Mouse (Mus musculus): ENCODE results near the gene Ntrk1. TPM values are rescaled to one million over a fixed set of nuclear protein-coding genes. Genes with fewer than 3 reads are reported as not detected.
A peak's percentile ranks its signal among the peaks of the same experiment; 100 is the strongest.

Gene Ntrk1
- total and polyA plus RNA-seq, 3 experiments: 0.47 to 1.6 (median 0.55) TPM

DNA sequence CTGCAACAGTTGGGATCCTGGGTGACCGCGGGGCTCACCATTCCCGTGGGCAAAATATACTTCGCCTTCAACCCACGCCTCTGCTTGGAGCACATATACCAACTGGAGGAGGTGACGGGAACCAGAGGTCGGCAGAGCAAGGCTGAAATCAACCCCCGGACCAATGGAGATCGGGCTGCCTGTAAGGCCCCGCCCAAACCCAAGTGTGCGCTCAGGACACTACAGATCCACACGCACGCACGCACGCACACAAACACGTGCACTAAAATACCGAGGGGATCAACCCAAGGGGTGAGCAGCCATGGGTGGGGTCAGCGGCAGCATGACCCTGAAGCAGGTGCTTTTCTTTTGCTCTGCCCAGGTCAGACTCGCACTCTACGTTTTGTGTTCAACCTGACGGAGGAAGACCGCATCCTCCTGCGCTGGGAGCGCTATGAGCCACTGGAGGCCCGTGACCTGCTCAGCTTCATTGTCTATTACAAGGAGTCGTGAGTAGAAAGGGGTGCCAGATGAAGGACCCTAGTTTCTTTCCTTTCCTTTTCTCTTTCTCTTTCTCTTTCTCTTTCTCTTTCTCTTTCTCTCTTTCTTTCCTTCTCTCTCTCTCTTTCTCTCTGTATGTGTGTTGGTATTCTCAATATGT, 9.2 kb upstream of the Ntrk1 start:
- DNase-seq (ENCODE audit: extremely low read depth): peak; percentile 27
- TF ChIP-seq EP300 (IDR thresholded peaks at IDR 0.05; ENCODE audit: low read length): no peak
- TF ChIP-seq MXI1 (IDR thresholded peaks at IDR 0.05; ENCODE audit: low read depth, low read length): peak; percentile 81
- no peak for TF ChIP-seq ZNF384 (IDR thresholded peaks at IDR 0.05; ENCODE audit: low read depth, low read length)
- TF ChIP-seq ZMIZ1 (IDR thresholded peaks at IDR 0.05; ENCODE audit: low read depth, low read length): no peak
- no peak for TF ChIP-seq JUN (IDR thresholded peaks at IDR 0.05; ENCODE audit: insufficient read depth, low read depth, low read length)
- TF ChIP-seq MYC (IDR thresholded peaks at IDR 0.05; ENCODE audit: low read depth, low read length): peak; percentile 29; the same call in 1 of the 2 replicates
- TF ChIP-seq E2F4 (IDR thresholded peaks at IDR 0.05; ENCODE audit: insufficient replicate concordance, low read depth, low read length): no peak
- no peak for TF ChIP-seq CHD1 (IDR thresholded peaks at IDR 0.05; ENCODE audit: low read depth, low read length)
- TF ChIP-seq MAX (IDR thresholded peaks at IDR 0.05; ENCODE audit: low read length): peak; percentile 86
- peak; percentile 94 for TF ChIP-seq BHLHE40 (IDR thresholded peaks at IDR 0.05; ENCODE audit: low read depth, low read length)
- TF ChIP-seq MEF2A (IDR thresholded peaks at IDR 0.05; ENCODE audit: borderline replicate concordance, low read depth, low read length): no peak
- no peak for TF ChIP-seq ZC3H11A (IDR thresholded peaks at IDR 0.05; ENCODE audit: low read depth, low read length)
- H3K4me3 ChIP-seq (replicated peaks in 1 of 3; ENCODE audit: low read depth in 2 of 3, low read length in 2 of 3, poor library complexity in 1 of 3): peak overlapping the region; percentile 8 to 43 (median 29)

DNA sequence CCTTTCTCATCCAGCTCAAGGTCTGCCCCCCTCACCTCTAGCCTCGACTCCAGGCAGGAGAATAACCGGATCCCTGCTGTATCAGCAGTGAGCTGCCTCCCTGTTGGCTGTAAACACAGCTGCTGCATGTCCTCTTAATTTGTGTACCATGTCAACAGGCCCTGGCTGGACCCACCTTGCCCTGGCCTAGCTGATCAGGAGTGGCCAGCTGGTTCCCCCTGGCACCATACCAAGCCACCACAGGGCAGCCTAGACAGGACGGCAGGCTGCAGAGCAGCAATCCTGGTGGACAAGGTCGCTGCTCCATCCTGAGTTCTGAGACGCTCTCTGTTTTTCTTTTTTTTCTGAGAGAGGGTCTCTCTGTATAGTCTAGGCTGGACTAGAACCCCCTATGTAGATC, 6.7 kb upstream of the Ntrk1 start:
- Histone ChIP-seq H3K36me3 (replicated peaks in 1 of 2; ENCODE audit: control insufficient read depth in 1 of 2, insufficient read depth in 1 of 2, low read length in 1 of 2) (no peaks in the 10 kb centered on the region), H3K9ac (ENCODE audit: insufficient read depth, low read depth) (no peak overlapping the region), H3K27ac (ENCODE audit: insufficient read depth, low read depth) (no peak overlapping the region), H3K9me3 (replicated peaks; ENCODE audit: low read length) (no peaks in the 10 kb centered on the region), H3K4me1 (ENCODE audit: control insufficient read depth in 1 of 2, insufficient read depth in 2 of 2) (peaks cover 5 to 16% of the 10 kb centered on the region in 2 experiments; a peak in 2 of 4 replicates), H3K79me2 (replicated peaks; ENCODE audit: control insufficient read depth, extremely low read depth, insufficient read depth, poor library complexity, severe bottlenecking) (no peaks in the 10 kb centered on the region), H3K27me3 (replicated peaks) (peaks cover 98% of the 10 kb centered on the region), H3K4me2 (ENCODE audit: insufficient read depth, low read depth, poor library complexity, severe bottlenecking) (no peak overlapping the region), H3K4me3 (replicated peaks in 1 of 3; ENCODE audit: low read depth in 2 of 3, low read length in 2 of 3, poor library complexity in 1 of 3) (no peak overlapping the region)
- in situ Hi-C loops (cut with MboI; ENCODE audit: low pct_ligation_motif_present, low pct_unique_long_range_greater_than_20kb, low sequenced_read_pairs): no loop called here
- TF ChIP-seq CTCF (conservative IDR thresholded peaks at IDR 0.05 in 1 of 2, IDR thresholded peaks at IDR 0.05 in 1 of 2; ENCODE audit: low read depth in 2 of 2, low read length in 2 of 2) (no peak), E2F4 (IDR thresholded peaks at IDR 0.05; ENCODE audit: insufficient replicate concordance, low read depth, low read length) (no peak), SIN3A (IDR thresholded peaks at IDR 0.05; ENCODE audit: low read length) (no peak), SMC3 (IDR thresholded peaks at IDR 0.05; ENCODE audit: low read depth, low read length) (no peak), ETS1 (conservative IDR thresholded peaks at IDR 0.05; ENCODE audit: low read depth, low read length) (no peak), RCOR1 (conservative IDR thresholded peaks at IDR 0.05; ENCODE audit: low read depth, low read length) (no peak), GABPA (IDR thresholded peaks at IDR 0.05; ENCODE audit: insufficient replicate concordance, low read depth, low read length) (no peak), BHLHE40 (IDR thresholded peaks at IDR 0.05; ENCODE audit: low read depth, low read length) (no peak), CHD2 (IDR thresholded peaks at IDR 0.05; ENCODE audit: low read length) (no peak), USF2 (conservative IDR thresholded peaks at IDR 0.05; ENCODE audit: low read depth, low read length) (no peak), KAT2A (IDR thresholded peaks at IDR 0.05; ENCODE audit: insufficient replicate concordance, low read length) (no peak), ZKSCAN1 (IDR thresholded peaks at IDR 0.05; ENCODE audit: borderline replicate concordance, low read depth, low read length) (no peak), ZC3H11A (IDR thresholded peaks at IDR 0.05; ENCODE audit: low read depth, low read length) (no peak), ELF1 (IDR thresholded peaks at IDR 0.05; ENCODE audit: low read depth, low read length) (no peak), NELFE (IDR thresholded peaks at IDR 0.05; ENCODE audit: low read depth, low read length) (no peak), ZMIZ1 (IDR thresholded peaks at IDR 0.05; ENCODE audit: low read depth, low read length) (no peak), NRF1 (IDR thresholded peaks at IDR 0.05; ENCODE audit: low read depth, low read length) (no peak), MYC (IDR thresholded peaks at IDR 0.05; ENCODE audit: low read depth, low read length) (no peak), CHD1 (IDR thresholded peaks at IDR 0.05; ENCODE audit: low read depth, low read length) (no peak), MAX (IDR thresholded peaks at IDR 0.05; ENCODE audit: low read length) (no peak)
- no peak for DNase-seq (ENCODE audit: extremely low read depth)
- dilution Hi-C loops (cut with MboI; ENCODE audit: extremely low pct_ligation_motif_present, extremely low pct_unique_long_range_greater_than_20kb, low sequenced_read_pairs): no loop called here

More for the DNA sequence above, 9.2 kb upstream of the Ntrk1 start:
- Histone ChIP-seq H3K36me3 (replicated peaks in 1 of 2; ENCODE audit: control insufficient read depth in 1 of 2, insufficient read depth in 1 of 2, low read length in 1 of 2) (no peaks in the 10 kb centered on the region), H3K27ac (ENCODE audit: insufficient read depth, low read depth) (no peak overlapping the region), H3K4me2 (ENCODE audit: insufficient read depth, low read depth, poor library complexity, severe bottlenecking) (peak overlapping the region; percentile 46), H3K9me3 (replicated peaks; ENCODE audit: low read length) (no peaks in the 10 kb centered on the region), H3K27me3 (replicated peaks) (peaks cover 94% of the 10 kb centered on the region), H3K4me1 (ENCODE audit: control insufficient read depth in 1 of 2, insufficient read depth in 2 of 2) (peaks cover 0 to 16% of the 10 kb centered on the region in 2 experiments; a peak in 2 of 4 replicates), H3K9ac (ENCODE audit: insufficient read depth, low read depth) (no peak overlapping the region), H3K79me2 (replicated peaks; ENCODE audit: control insufficient read depth, extremely low read depth, insufficient read depth, poor library complexity, severe bottlenecking) (no peaks in the 10 kb centered on the region)
- in situ Hi-C loops (cut with MboI; ENCODE audit: low pct_ligation_motif_present, low pct_unique_long_range_greater_than_20kb, low sequenced_read_pairs) (no loop called here), dilution Hi-C loops (cut with MboI; ENCODE audit: extremely low pct_ligation_motif_present, extremely low pct_unique_long_range_greater_than_20kb, low sequenced_read_pairs) (no loop called here)
